Mouse (Mus musculus): ENCODE data around the gene Prss57.

The Prss57 gene

GRCm38 (mm10) chr10:79783050-79783449 lies 7.7 kb downstream of the Prss57 start:
- in situ Hi-C loops (cut with MboI, MseI): no loop called here

DNA sequence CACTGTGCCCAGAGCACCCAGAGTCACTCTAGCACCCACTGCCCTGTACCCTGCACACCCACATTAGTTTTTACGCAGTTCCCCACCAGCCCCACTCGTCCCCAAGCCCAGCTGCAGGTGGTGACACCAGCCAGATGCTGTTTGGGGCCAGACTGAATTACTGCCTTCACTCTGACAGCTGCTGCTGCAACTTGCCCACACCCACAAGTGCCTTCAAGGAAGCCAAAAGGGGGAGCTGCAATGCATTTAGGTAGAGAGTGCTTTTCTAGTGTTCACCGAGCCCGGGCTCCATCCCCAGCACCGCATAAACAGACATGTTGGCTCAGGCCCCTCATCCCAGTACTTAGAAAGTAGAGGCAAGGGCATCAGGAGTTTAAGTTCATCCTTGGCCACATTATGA lies 8.8 kb downstream of the Prss57 start:
- in situ Hi-C loops (cut with MboI, MseI): no loop called here

DNA sequence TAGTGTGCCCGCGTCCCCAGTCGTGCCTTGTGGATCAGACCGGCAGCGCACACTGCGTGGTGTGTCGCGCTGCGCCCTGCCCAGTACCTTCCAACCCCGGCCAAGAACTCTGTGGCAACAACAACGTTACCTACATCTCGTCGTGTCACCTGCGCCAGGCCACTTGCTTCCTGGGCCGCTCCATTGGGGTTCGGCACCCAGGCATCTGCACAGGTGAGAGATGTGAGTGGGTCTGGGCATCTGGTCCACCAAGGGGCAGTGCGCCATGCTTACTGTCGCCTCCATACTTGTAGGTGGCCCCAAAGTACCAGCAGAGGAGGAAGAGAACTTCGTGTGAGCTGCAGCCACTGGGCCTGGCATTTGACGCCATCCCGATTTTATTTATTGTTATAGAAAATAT lies 9.6 kb downstream of the Prss57 start:
- in situ Hi-C loops (cut with MboI, MseI): no loop called here

GRCm38 (mm10) chr10:79780664-79781015 lies 10.1 kb downstream of the Prss57 start:
- in situ Hi-C loops (cut with MboI, MseI): no loop called here

DNA sequence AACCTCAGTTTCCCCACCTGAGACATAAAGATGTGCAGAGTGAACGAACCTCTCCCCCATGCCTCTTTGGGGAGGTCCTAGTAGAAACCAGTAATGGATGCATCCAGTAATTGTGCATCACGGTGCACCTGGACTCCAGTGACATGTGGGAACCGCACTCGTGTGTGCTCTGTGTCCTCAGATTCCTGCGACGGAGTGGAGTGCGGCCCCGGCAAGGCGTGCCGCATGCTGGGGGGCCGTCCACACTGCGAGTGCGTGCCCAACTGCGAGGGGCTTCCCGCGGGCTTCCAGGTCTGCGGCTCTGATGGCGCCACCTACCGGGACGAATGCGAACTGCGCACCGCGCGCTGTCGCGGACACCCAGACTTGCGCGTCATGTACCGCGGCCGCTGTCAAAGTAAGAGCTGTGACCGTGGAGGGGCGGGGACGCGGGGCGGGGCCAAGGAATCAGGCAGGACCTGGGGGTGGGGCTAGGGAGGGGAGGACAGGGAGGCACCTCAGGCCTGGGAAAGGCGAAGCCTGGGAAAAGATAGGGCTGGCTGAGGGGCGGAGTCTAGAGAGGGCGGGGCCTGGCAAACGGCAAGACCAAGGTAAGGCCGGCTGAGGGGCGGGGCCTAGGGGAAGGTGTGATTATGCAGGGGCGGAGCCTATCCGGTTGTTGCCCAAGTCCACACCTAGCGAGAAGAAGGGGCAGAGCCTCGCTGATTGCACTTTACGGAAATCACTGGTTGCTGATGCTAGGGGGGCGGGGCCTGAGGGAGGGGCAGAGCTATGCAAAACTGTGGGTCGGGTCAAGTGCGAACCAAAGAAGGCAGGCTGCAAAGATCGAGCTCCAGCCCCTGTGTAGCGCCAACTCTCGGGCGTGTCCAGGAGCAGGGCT lies 10.7 kb downstream of the Prss57 start:
- in situ Hi-C loops (cut with MboI, MseI): loop anchor here in 1 of 2 experiments (5.0 kb wide), 1 partner anchor 83 kb away; no protein-coding TSS in a partner anchor

GRCm38 (mm10) chr10:79779193-79779592 lies 11.6 kb downstream of the Prss57 start:
- in situ Hi-C loops (cut with MboI, MseI): loop anchor here in 1 of 2 experiments (5.0 kb wide), 1 partner anchor 82 kb away; no protein-coding TSS in a partner anchor

GRCm38 (mm10) chr10:79778006-79778405 lies 12.8 kb downstream of the Prss57 start:
- in situ Hi-C loops (cut with MboI, MseI): loop anchor here in 1 of 2 experiments (5.0 kb wide), 1 partner anchor 81 kb away; no protein-coding TSS in a partner anchor

DNA sequence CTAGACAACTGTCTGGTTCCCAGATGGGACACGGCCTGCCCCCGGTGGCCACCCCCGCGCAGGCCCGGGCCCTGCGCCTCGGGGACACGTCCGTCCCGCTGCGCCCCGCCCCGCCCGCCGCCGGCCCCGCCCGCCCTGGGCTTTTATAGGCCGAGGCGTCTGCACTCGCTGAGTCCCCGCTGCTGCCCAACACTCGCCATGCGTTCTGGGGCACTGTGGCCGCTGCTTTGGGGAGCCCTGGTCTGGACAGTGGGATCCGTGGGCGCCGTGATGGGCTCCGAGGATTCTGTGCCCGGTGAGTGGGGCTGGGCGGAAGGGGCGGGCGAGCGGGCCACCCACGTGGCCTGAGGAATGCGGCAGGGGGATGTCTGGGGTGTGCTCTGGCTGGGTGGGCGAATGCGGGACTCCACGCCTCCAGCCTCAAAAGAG lies 13.6 kb downstream of the Prss57 start, which contains the start of gene Fstl3:
Fstl3 (plus strand) TSS at position 170 of the 429 bp plus-strand sequence.
- in situ Hi-C loops (cut with MboI, MseI): loop anchor here in 1 of 2 experiments (5.0 kb wide), 1 partner anchor 80 kb away; no protein-coding TSS in a partner anchor

DNA sequence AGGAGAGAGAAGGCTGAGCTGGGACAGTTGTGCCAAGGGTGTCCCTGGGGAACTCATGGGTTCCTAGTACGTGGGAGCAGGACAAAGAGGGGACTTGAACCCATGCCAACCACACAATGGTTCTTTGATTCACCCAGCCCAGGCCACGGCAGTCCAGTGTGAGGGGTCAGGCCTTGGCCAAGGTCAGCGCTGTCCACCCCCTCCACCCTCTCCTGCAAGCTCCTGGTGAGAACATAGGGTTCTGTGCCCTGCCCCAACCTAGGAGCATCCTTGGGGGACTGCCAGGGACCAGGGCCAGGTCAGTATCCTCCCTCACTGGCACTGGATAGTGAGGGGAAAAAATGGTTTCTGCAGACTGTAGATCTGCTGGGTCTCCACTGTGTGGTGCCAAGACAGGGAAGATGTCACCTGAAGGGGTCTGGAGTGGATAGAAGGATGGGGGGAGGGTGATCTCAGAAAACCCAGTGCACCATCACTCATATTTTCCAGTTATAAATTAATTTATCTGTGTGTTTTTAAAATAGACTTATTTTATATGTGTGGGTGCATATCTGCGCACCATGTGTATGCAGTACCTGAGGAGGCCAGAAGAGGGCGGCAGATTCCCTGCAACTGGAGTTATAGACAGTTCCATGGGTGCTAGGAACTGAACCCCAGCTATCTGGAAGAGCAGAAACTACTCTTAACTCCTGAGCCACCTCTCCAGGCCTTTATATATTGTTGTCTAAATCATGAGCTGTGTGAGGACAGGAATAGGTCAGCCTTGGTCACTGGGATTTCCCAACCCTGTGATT lies 16.1 kb downstream of the Prss57 start:
- in situ Hi-C loops (cut with MboI, MseI): loop anchor here in 1 of 2 experiments (5.0 kb wide), 1 partner anchor 77 kb away; no protein-coding TSS in a partner anchor

DNA sequence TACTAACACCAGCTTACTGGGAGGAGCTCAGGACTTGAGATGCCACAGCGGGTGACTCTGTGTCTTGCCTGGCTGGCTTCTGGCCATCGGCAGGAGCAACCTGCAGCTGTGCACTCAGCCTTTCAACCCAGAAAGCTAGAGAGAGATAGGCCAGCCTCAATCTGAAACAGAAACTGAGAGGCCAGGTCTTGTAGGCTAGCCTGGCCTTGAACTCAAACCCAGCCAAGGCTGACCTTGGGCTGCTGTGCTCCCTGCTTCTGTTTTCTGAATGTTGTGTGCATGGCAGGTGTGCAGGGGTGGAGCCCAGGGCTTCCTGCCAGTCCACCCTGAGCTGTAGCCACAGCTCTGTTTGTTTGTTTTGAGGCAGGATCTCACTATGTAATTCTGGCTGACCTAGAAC lies 17.6 kb downstream of the Prss57 start:
- in situ Hi-C loops (cut with MboI, MseI): no loop called here

DNA sequence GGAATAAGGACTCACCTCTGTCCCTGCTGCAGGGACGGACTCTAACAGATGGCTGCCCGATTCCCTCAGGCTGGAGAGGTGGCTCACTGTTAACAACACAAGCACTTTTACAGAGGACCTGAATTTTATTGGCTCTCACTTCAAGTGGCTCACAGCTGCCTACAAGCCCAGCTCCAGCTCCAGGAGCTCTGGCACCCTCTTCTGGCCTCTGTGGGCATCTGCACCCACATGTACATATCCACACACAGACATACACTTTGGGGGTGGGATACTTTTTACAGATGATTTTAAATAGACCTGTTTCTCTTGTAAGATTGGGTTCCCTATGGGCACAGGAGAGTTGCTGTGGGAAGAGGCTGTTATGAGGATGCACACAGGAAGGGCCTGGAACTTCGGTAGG lies 18.4 kb downstream of the Prss57 start:
- in situ Hi-C loops (cut with MboI, MseI): no loop called here

DNA sequence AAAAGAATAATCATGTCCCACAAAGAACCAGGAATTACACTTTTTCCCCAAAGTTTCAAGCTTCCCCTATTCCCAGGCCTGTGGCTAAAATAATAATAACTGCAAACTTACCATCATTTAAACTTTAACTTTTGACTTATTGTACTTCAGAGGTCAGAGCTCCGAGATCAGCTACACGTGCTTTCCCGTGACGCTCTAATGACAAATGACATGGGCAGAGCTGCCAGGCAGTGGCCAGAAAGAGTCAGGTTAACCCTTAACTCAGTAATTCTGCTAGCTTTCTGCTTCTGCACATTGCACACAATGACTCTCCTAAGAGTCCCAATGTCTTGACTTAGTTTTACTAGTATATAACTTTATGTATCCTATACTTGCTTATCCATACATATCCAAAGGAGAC lies 21.4 kb downstream of the Prss57 start:
- in situ Hi-C loops (cut with MboI, MseI): no loop called here

DNA sequence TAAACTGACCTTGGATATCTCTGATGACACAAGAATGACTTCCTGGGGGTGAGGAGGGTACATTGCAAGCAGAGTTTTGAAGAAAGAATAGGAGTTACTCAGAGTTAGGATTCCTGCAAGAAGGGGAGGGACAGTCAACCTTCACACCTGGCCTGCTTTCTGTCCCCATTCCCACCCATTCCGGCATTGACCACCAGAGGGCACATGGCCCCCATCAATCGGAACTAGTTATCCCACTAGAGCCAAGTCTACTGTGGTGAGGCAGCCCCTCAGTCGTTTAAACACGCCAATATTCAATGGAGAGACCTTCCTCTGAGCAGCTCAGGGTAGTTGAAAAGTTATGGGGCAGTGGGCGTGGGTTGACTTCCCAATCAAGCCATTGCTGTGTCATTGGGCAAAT lies 22.4 kb downstream of the Prss57 start:
- in situ Hi-C loops (cut with MboI, MseI): no loop called here

DNA sequence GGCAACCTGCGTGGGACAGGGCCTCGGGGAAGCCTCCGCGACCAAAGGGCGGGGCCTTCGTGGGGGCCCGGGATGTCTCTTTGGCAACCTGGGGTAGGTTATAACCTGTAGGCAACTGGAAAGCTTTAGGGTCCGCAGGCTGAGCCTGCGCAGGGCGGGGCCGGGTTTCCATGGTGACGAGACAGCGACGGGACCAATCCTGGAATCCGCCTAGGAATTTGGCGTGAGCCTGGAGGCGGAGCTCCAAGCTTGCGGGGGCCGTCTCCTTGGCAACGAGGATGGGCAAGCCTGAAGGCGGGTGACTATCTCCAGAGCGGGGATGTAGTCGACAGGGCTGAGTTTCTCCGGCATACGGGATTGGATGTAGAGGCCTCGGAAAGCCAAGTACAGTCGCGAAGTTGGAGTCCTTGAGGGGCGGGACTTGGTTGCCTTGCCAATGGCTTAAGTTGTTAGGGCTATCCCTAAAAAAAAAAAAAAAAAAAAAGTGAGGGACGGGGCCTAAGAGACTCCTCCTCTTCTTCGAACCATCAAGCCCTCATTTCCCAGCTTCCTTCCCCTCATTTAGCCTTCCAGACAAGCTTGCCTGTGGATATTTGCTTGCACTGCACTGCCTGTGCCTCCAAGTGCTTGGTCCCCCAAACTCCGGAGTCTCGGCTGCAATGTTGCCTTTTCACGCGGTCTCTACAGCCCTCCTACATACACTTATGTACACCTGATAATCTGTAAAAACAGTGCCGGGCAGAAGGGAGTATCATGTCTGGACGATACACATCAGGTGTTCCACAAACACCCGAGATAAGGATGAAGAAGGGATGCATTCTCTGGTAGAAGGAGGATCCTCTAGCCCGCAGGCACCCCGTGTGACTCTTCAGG lies 23.2 kb downstream of the Prss57 start:
- in situ Hi-C loops (cut with MboI, MseI): no loop called here

DNA sequence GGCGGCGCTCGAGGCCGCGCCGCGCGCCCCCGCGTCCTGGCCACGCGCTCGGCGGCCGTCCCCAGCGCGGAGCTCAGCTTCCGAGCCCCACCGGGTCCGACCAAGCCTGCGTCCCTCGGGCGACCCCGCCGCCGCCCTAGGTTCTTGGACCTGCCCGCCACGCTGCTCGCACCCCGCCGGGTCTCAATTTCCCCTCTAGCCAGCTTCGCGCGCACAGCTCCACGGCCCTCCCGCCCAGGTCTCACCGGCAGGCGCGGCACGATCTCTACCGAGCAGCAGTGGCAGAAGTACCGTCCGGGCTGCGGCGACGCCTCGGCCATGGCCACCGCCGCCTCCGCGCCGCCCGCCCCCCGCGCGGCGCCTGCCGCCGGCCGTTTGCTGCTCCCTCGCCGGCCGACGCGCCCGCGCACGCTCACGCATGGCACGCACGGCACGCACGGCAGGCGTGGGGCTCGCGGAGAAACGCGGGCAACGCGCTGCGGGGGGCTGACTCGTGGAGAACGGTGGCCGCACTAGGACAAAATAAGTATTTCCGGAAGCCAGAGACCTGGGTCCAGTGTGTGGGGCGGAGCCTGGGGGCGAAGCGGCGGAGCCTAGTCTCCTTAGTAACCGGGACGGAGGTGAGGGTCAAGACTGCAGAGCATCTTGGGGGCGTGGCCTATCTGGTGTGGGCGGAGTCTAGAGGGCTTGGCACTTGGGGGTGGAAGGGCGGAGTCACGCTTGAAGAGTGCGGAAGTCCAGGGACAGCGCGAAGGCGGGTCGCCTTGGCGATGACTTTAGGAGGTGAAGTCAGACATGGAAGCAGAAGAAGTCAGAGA lies 24.0 kb downstream of the Prss57 start, which contains the start of gene Rnf126:
Rnf126 (minus strand) TSS at position 445 of the 818 bp plus-strand sequence.
- in situ Hi-C loops (cut with MboI, MseI): no loop called here

DNA sequence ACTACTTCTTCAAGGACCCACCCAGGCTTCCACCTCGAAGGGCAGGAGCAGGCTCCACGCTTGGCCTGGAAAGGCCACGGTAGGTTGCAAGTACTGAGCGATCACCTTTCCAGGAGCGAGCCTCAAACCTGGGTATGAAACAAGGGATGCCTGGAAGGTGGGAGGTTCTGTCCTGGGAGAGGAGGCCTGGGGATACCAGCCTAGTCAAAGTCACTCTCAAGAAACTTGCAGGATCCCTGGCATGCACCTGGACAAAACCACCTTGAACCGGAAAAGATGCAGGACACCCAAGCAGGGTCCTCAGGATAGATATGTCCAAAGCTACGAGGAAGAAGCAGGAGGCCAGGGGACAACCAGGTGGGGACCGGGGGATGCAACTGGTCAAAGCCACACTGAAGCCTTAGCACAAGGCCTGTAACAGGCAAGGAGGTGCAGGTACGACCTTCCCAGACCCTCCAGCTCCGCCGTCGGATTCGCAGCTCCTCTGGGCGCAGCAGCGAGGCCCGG lies 24.7 kb downstream of the Prss57 start:
- in situ Hi-C loops (cut with MboI, MseI): no loop called here

GRCm38 (mm10) chr10:79765228-79765745 lies 25.5 kb downstream of the Prss57 start:
- in situ Hi-C loops (cut with MboI, MseI): no loop called here

- in situ Hi-C loops (cut with MboI, MseI): no loop called here
Measured at GRCm38 (mm10) chr10:79764234-79764633, 26.5 kb downstream of the Prss57 start.

DNA sequence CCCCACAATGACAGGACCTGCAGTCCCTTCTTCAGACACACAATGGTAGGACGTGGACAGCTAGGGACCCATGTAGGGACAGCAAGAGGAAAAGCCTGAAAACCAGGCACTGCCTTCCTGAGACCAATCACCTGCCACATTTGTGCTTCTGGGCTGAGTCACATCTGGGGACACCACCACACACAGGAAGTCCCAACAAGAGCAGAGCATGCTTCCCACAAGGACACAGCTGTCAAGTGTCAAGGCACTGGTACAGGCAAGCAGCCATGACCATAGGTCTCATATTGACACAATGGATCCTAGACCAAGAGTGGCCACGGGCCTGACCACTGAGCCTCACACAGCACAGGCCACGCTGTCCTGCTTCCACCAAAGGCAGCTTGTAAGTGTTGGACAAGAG lies 27.9 kb downstream of the Prss57 start:
- in situ Hi-C loops (cut with MboI, MseI): no loop called here

Data from T-helper 17 cell (primary cell).